Mouse (Mus musculus): ENCODE results near the gene Ipo9.

The Ipo9 gene

GRCm38 (mm10) chr1:135429901-135430668, at the start of gene Ipo9:
TSS of gene Ipo9 (minus strand) at chr1:135430499.
- DNase-seq, result peak; percentile 97 to 98

- DNase-seq, result no peak
Observed at GRCm38 (mm10) chr1:135475571-135475895, 45.2 kb upstream of the Ipo9 start.

- no peak for DNase-seq
Observed at GRCm38 (mm10) chr1:135474861-135475570, 44.7 kb upstream of the Ipo9 start.

GRCm38 (mm10) chr1:135472536-135472935, 42.2 kb upstream of the Ipo9 start:
- no peak for DNase-seq

GRCm38 (mm10) chr1:135471742-135472141, 41.4 kb upstream of the Ipo9 start:
- DNase-seq, result no peak

GRCm38 (mm10) chr1:135470546-135470945, 40.2 kb upstream of the Ipo9 start:
- DNase-seq, result no peak

GRCm38 (mm10) chr1:135467462-135467861, 37.2 kb upstream of the Ipo9 start:
- DNase-seq, result no peak

- no peak for DNase-seq
Observed at GRCm38 (mm10) chr1:135466935-135467334, 36.6 kb upstream of the Ipo9 start.

GRCm38 (mm10) chr1:135465734-135466133, 35.4 kb upstream of the Ipo9 start:
- peak in 1 of 2 experiments; percentile 14 for DNase-seq

- no peak for DNase-seq
Observed at GRCm38 (mm10) chr1:135462736-135463135, 32.4 kb upstream of the Ipo9 start.

GRCm38 (mm10) chr1:135462304-135462703, 32.0 kb upstream of the Ipo9 start:
- DNase-seq, result peak; percentile 76 to 77

GRCm38 (mm10) chr1:135461097-135461730, 30.9 kb upstream of the Ipo9 start:
- DNase-seq, result peak; percentile 89 to 94

- DNase-seq, result no peak
Observed at GRCm38 (mm10) chr1:135460521-135460920, 30.2 kb upstream of the Ipo9 start.

- no peak for DNase-seq
Observed at GRCm38 (mm10) chr1:135457860-135458259, 27.6 kb upstream of the Ipo9 start.

- peak; percentile 71 to 74 for DNase-seq
Observed at GRCm38 (mm10) chr1:135452259-135452658, 22.0 kb upstream of the Ipo9 start.

GRCm38 (mm10) chr1:135451419-135451818, 21.1 kb upstream of the Ipo9 start:
- no peak for DNase-seq

GRCm38 (mm10) chr1:135449876-135450275, 19.6 kb upstream of the Ipo9 start:
- DNase-seq, result no peak

- DNase-seq, result no peak
Observed at GRCm38 (mm10) chr1:135448940-135449339, 18.6 kb upstream of the Ipo9 start.

GRCm38 (mm10) chr1:135443506-135443905, 13.2 kb upstream of the Ipo9 start:
- no peak for DNase-seq

- no peak for DNase-seq
Observed at GRCm38 (mm10) chr1:135441861-135442260, 11.6 kb upstream of the Ipo9 start.

- DNase-seq, result peak; percentile 34 to 41
Observed at GRCm38 (mm10) chr1:135440986-135441385, 10.7 kb upstream of the Ipo9 start.

GRCm38 (mm10) chr1:135438801-135439200, 8.5 kb upstream of the Ipo9 start:
- DNase-seq, result no peak

- DNase-seq, result no peak
Observed at GRCm38 (mm10) chr1:135435823-135436222, 5.5 kb upstream of the Ipo9 start.

GRCm38 (mm10) chr1:135430669-135431017, 344 bp upstream of the Ipo9 start:
- DNase-seq, result no peak

Data from cerebellum, postnatal 10 days (tissue).